Mouse (Mus musculus) olfactory bulb, adult 2 months (tissue): Measurements from ENCODE around the gene Zfyve28. TPM values are rescaled to one million over a fixed set of nuclear protein-coding genes. Genes with fewer than 3 reads are reported as not detected.

Experiments
- H3K27ac ChIP-seq: fragments of 200-500 bp; 2 replicates; pipeline ENCODE4 v1.5.1; 2012; ENCODE audit warnings: low read depth, low read length; ENCODE audit not compliant: insufficient read depth
- H3K4me1 ChIP-seq: fragments of 200-500 bp; 2 replicates; pipeline ENCODE4 v1.6.1; 2012; ENCODE audit warnings: low read length; ENCODE audit not compliant: control insufficient read depth, insufficient read depth
- H3K4me3 ChIP-seq: fragments of 200-500 bp; 2 replicates; pipeline ENCODE4 v1.5.1; 2012; ENCODE audit warnings: mild to moderate bottlenecking, low read depth, low read length, moderate library complexity; ENCODE audit not compliant: insufficient read depth
- CTCF ChIP-seq: fragments of 200-500 bp; IDR thresholded peaks from 2 replicates; pipeline ENCODE4 v1.5.1; 2012; ENCODE audit warnings: low read depth, mild to moderate bottlenecking, low read length, moderate library complexity; ENCODE audit not compliant: insufficient read depth
- POLR2A ChIP-seq: fragments of 200-500 bp; IDR thresholded peaks from 2 replicates; pipeline ENCODE4 v1.6.1; 2012; ENCODE audit warnings: mild to moderate bottlenecking, low read depth, low read length, moderate library complexity; ENCODE audit not compliant: insufficient read depth
- WGBS: fragments of 180-500 bp; shearing (Covaris S2); methylation state at CpG from one replicate; pipeline ENCODE4 v1.1.7; 2018; 5-methylcytosine and 5-hydroxymethylcytosine counted together
- polyA plus RNA-seq: library from polyadenylated mRNA; stranded (reverse); fragments of >200 nt; gene quantifications from 2 replicates; pipeline ENCODE4 v1.2.4, GENCODE M21; 2012; ENCODE audit warnings: low replicate concordance; ENCODE audit not compliant: missing spikeins, insufficient read depth, insufficient read length

Zfyve28 gene
- polyA plus RNA-seq, 1 experiment = not detected

DNA sequence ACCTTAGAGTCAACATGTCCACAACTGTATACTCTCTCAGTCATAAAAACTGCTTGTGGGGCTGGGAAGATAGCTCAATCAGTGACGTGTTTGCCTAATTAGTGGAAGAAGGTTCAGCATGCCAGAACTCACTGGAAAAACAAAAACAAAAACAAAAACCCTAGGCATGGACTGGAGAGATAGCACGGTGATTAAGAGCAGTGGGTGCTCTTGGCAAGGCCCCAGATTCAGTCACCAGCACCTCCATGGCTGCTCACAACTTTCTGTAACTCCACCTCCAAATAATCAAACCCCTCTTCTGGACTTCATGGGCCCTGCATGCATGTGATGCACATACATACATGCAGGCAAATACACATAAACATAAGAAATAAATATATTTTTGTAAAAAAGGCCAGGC is 1.0 kb upstream of the Zfyve28 start:
- Histone ChIP-seq H3K27ac (no peak overlapping the region), H3K4me1 (peaks cover 4% of the 10 kb centered on the region), H3K4me3 (no peak overlapping the region)
- no peak for TF ChIP-seq CTCF
- TF ChIP-seq POLR2A = no peak
- whole genome bisulfite sequencing = 34% methylated on average over 2 of the region's 2 CpGs

DNA sequence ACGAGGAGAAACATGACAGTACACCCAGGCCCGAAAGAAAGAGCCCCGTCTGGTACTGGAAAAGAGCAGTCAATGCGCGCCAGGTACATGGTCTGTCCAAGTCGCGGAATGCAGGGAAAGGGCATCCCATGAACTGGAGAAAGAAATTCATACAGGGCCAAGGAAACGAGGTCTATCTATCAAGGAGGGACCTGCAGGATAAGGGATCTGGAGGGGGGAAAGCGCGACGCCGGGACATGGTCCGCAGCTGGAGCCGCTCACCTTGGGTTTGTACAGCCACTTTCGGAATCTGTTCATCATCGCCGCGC is 457 bp downstream of the Zfyve28 start:
- Histone ChIP-seq H3K4me3 (peak overlapping the region; percentile 64), H3K27ac (peak overlapping the region; percentile 5), H3K4me1 (peaks cover 15% of the 10 kb centered on the region)
- TF ChIP-seq POLR2A (no peak), CTCF (no peak)
- under 1% methylated on average over 18 of the region's 18 CpGs for WGBS

DNA sequence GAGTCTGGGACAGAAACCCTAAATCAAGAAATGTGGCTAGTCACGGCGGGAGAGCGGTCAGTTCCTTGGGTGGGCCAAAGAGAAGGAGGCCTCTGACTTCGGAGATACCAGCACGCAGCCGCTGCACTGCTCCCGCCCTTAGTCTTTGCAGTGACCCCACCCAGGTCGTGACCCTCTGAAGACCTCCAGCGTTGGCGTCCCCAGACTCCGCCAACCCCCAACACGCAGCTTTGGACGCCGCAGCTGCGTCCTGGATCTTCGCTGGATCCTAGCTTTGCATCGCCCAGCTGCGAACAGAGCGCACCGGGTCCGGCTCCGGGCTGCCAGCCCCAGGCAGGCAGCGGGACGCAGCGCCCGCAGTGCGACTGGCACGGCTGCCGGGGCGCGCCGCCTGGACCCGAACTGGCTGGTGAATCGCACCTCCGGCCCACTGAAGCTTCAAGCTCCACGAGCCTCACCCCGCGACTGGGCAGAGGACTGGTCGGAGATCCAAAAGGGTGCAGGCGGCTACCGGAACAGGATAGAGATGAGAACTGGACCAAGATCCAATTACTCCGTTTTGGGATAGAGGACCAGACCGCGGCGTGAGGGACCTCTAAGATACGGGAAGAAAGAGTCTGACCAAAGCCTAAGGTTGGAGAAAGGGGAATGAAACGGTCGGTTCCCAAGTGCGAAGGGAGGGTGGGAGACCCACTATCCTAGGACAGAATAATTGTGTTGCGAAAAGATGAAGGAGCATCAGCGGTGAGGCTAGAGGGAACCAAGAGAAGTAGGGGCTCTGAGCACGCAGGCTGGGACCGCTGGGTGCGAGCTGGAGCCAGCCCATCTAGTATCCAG is 1.0 kb downstream of the Zfyve28 start:
- Histone ChIP-seq H3K4me1 (peaks cover 18% of the 10 kb centered on the region), H3K27ac (peak overlapping the region; percentile 5; the same call in 1 of the 2 replicates), H3K4me3 (peak overlapping the region; percentile 64)
- TF ChIP-seq POLR2A = no peak
- no peak for TF ChIP-seq CTCF
- WGBS = under 1% methylated on average over 54 of the region's 54 CpGs

DNA sequence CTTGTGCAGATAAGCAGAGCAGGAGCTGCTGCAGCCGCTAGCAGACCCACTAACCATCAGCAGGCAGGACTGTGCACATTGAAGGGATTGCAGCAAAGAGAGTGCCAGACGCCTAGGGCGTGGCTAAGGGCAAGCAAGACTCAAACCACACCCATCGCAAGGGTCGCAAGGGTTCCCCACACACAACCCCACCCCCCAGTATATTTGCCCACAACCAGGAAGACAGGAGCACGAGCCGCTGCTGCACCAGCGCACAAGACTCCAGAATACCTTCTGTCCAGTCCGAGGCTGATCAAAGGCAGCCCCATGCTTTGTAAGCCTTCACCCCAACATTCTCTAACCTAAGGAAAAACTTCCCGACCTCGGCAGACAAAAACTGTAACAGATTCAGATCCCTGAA is 1.7 kb downstream of the Zfyve28 start:
- no peak overlapping the region for H3K27ac ChIP-seq
- peaks cover 25% of the 10 kb centered on the region for H3K4me1 ChIP-seq
- TF ChIP-seq CTCF = no peak
- no peak for TF ChIP-seq POLR2A
- H3K4me3 ChIP-seq = peak overlapping the region; percentile 64
- 7% methylated on average over 11 of the region's 11 CpGs for WGBS

DNA sequence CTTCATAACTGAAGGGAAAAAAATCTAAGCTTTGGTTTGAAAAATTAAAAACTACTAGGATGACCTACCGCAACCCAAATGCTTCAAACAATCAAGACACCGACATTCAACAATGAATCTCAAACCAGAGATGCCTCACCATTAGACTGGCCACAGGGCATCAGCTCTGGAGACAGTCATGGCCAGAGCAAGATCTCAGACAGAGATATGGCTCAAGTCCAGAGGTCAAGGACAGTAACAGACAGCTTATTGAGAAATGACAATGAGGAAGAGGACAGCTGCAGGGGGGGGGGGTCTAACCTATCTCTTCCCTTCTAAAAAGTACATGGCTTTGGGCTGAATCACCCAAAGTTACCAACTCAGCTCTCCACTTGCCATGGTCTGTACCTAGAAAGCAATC is 3.0 kb downstream of the Zfyve28 start:
- no peak overlapping the region for H3K4me3 ChIP-seq
- TF ChIP-seq POLR2A (no peak), CTCF (no peak)
- H3K4me1 ChIP-seq = peaks cover 29% of the 10 kb centered on the region
- no peak overlapping the region for H3K27ac ChIP-seq
- 85% methylated on average over 2 of the region's 2 CpGs for WGBS

DNA sequence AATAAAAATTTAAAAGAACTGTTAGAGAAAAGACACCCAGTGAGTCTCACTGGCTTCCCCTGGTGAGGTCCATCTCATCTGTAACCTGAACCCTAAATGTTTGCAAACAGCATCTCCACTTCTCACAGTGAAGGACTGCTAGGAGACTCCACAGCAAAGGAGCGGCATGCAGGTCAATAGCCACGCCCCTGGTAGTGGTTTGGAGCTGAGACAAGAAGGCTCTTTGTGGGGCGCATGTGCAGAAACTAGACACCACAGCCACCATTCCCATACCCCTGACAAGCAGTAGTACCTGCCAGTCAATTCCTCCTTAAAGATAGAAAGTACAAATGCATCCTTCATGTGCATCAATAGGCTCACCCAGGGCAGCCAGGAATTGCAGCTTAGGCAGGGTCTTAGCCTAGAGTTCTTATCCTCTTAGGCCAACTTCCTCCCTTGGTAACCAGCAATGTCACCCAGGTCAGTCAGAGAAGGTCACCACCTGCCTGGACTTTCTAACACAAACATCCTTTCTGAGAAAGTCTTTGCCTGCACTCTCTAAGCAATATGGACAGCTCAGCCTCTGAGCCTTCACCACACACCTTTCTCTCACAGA is 4.0 kb downstream of the Zfyve28 start:
- H3K4me3 ChIP-seq = no peak overlapping the region
- H3K27ac ChIP-seq = no peak overlapping the region
- no peak for TF ChIP-seq POLR2A
- no peak for TF ChIP-seq CTCF
- H3K4me1 ChIP-seq = peaks cover 34% of the 10 kb centered on the region
- 56% methylated on average over 3 of the region's 3 CpGs for WGBS

DNA sequence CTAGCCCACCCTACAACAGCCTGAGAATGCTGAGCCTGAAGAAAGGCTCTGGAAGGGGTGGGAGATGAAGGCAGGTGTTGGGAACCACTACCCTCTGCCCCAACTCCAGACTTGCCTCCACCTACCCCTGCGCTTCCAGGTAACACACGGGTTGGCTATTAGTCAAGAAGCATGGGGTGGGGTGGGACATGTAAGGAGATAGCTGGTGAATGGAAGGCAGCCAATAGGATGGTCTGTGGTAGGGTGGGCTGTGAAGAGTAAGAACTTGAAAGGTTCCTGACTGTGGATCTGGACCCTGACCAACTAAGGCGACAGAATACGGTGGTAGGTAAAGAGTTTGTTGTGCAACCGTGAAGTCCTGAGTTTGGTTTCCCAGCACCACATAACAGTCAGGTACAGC is 4.9 kb downstream of the Zfyve28 start:
- Histone ChIP-seq H3K4me1 (peaks cover 42% of the 10 kb centered on the region), H3K27ac (no peak overlapping the region), H3K4me3 (no peak overlapping the region)
- WGBS = 89% methylated on average over 5 of the region's 5 CpGs
- no peak for TF ChIP-seq POLR2A
- TF ChIP-seq CTCF = no peak

DNA sequence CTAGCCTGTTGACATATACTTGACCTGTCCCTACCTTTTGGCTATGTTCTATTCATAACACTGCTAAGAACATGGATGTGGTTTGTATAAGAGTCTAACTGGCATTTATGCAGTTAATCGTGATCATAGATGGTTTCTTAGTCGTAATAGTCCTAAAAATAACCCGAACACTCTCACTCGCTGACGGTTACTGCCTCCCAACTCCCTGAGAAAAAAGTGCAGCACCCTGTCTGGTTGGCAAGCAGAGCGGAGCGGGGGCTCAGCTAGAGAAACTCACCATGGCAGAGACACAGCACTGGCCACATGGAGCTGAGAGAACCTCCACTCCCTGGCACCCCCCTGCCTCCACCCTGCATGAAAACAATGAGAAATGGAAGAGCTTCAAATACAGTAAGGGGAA is 7.3 kb downstream of the Zfyve28 start:
- H3K4me3 ChIP-seq = no peak overlapping the region
- peak overlapping the region; percentile 44; the same call in 1 of the 2 replicates for H3K27ac ChIP-seq
- WGBS = 21% methylated on average over 7 of the region's 7 CpGs
- TF ChIP-seq CTCF = no peak
- TF ChIP-seq POLR2A = no peak
- peaks cover 46% of the 10 kb centered on the region for H3K4me1 ChIP-seq

DNA sequence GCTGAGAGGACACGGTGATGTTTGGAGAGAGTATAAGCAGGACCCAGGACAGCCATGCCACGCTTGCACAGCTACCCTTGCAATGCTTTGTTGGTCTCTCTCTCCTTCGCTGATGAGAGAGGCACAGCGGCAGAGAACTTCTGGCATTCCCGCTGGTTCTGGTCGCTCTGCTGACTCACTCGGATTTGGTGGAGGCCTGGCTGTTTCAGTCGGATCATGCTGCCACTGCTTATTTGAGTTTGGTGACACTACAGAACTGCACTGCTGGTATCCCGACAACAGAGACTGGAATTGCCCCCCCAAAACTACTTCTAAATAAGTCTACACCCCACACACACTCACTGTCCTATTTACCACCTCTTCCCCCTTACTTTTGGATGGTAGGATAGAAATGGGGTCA is 9.0 kb downstream of the Zfyve28 start:
- peaks cover 49% of the 10 kb centered on the region for H3K4me1 ChIP-seq

More for the DNA sequence above, 9.0 kb downstream of the Zfyve28 start:
- H3K4me3 ChIP-seq = no peak overlapping the region
- H3K27ac ChIP-seq = no peak overlapping the region
- TF ChIP-seq CTCF (no peak), POLR2A (no peak)
- 53% methylated on average over 9 of the region's 9 CpGs for WGBS
